Mouse (Mus musculus) ES-Bruce4 (cell line): Measurements from ENCODE around the gene Bpgm. TPM values are rescaled to one million over a fixed set of nuclear protein-coding genes. Genes with fewer than 3 reads are reported as not detected.

Source experiments
- H3K27ac ChIP-seq: 2 replicates; pipeline ENCODE4 v1.5.1; 2012; ENCODE audit warnings: low read length, inconsistent platforms; ENCODE audit not compliant: insufficient read depth
- H3K27me3 ChIP-seq: 2 replicates; pipeline ENCODE4 v1.6.1; 2012; ENCODE audit warnings: mild to moderate bottlenecking, low read length, inconsistent platforms; ENCODE audit not compliant: control insufficient read depth, poor library complexity, insufficient read depth, severe bottlenecking
- H3K36me3 ChIP-seq: 2 replicates; pipeline ENCODE4 v1.6.1; 2012; ENCODE audit warnings: inconsistent platforms, mild to moderate bottlenecking, low read length, moderate library complexity; ENCODE audit not compliant: control insufficient read depth, poor library complexity, insufficient read depth, severe bottlenecking
- H3K4me1 ChIP-seq: one replicate; pipeline ENCODE4 v1.8.1; 2011; ENCODE audit warnings: low read length; ENCODE audit not compliant: control insufficient read depth, insufficient read depth
- H3K4me3 ChIP-seq: 2 replicates; pipeline ENCODE4 v1.5.1; 2011; ENCODE audit warnings: low read depth, mild to moderate bottlenecking, low read length
- H3K9ac ChIP-seq: 2 replicates; pipeline ENCODE4 v1.6.1; 2012; ENCODE audit warnings: low read depth, mild to moderate bottlenecking, inconsistent platforms; ENCODE audit not compliant: poor library complexity, severe bottlenecking
- H3K9me3 ChIP-seq: replicated peaks from 2 replicates; pipeline ENCODE4 v1.6.1; 2012; ENCODE audit warnings: mild to moderate bottlenecking, low read length, inconsistent platforms; ENCODE audit not compliant: control insufficient read depth, poor library complexity, insufficient read depth, severe bottlenecking
- CTCF ChIP-seq: IDR thresholded peaks from one replicate; pipeline ENCODE4 v1.8.1; 2011; ENCODE audit warnings: low read depth, low read length
- EP300 ChIP-seq: IDR thresholded peaks from 2 replicates; pipeline ENCODE4 v1.6.1; 2011; ENCODE audit warnings: low read depth, low read length; ENCODE audit not compliant: insufficient read depth
- POLR2A ChIP-seq: IDR thresholded peaks from one replicate; pipeline ENCODE4 v1.8.1; 2011; ENCODE audit warnings: low read length; ENCODE audit not compliant: insufficient read depth
- polyA plus RNA-seq: library from polyadenylated mRNA; stranded (reverse); fragments of >200 nt; gene quantifications from 2 replicates; pipeline ENCODE4 v1.2.4, GENCODE M21; 2011; ENCODE audit warnings: low read depth; ENCODE audit not compliant: missing spikeins, insufficient read depth, insufficient read length

Bpgm gene
- polyA plus RNA-seq, 1 experiment: 24.0 TPM

GRCm38 (mm10) chr6:34495140-34495551 lies 19.1 kb downstream of the Bpgm start:
- H3K36me3 ChIP-seq: no peaks in the 10 kb centered on the region
- H3K9ac ChIP-seq: no peak overlapping the region
- no peaks in the 10 kb centered on the region for H3K9me3 ChIP-seq
- TF ChIP-seq POLR2A (no peak), EP300 (no peak), CTCF (no peak)
- H3K4me3 ChIP-seq: no peak overlapping the region
- H3K27me3 ChIP-seq: no peaks in the 10 kb centered on the region
- no peak overlapping the region for H3K27ac ChIP-seq
- no peaks in the 10 kb centered on the region for H3K4me1 ChIP-seq

DNA sequence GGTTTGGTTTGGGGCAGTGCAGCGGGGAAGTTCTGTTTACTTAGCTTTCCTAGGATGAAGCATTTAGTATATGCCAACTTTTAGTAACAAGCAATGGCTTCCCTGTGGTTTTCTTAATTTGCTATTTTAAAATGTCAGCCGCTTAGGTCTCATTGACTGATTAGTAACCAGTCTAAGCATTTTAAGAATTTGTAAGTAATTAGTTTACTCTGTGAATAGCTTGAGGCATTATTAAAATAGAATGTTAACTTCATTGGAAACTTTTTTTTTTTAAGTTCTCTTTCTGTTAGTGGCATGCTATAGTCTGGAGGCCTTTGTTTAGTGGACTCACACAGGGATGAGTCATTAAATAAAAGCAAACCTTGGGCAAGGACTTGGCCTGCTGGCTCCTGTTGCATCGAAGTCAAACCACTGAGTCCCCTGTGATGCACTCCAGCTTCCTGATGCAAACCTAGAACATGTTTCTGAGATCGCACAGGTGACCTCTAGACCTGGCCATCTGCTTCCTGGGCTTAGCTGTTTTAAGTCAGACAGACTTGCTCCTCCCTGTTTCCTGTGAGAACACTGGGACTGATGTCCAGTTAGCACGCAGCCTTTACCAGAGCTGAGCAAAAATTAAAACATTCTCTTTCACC lies 22.1 kb downstream of the Bpgm start:
- Histone ChIP-seq H3K4me3 (no peak overlapping the region), H3K36me3 (no peaks in the 10 kb centered on the region), H3K27me3 (no peaks in the 10 kb centered on the region), H3K4me1 (no peaks in the 10 kb centered on the region), H3K9me3 (no peaks in the 10 kb centered on the region), H3K9ac (no peak overlapping the region), H3K27ac (no peak overlapping the region)
- TF ChIP-seq CTCF (no peak), EP300 (no peak)

- no peak overlapping the region for H3K4me3 ChIP-seq
- no peaks in the 10 kb centered on the region for H3K36me3 ChIP-seq
- no peaks in the 10 kb centered on the region for H3K27me3 ChIP-seq
- no peaks in the 10 kb centered on the region for H3K4me1 ChIP-seq
- no peak overlapping the region for H3K27ac ChIP-seq
- no peaks in the 10 kb centered on the region for H3K9me3 ChIP-seq
- H3K9ac ChIP-seq: no peak overlapping the region
- no peak for TF ChIP-seq EP300
- TF ChIP-seq CTCF: no peak
- no peak for TF ChIP-seq POLR2A
These were observed 26.3 kb downstream of the Bpgm start for GRCm38 (mm10) chr6:34502291-34502690.

DNA sequence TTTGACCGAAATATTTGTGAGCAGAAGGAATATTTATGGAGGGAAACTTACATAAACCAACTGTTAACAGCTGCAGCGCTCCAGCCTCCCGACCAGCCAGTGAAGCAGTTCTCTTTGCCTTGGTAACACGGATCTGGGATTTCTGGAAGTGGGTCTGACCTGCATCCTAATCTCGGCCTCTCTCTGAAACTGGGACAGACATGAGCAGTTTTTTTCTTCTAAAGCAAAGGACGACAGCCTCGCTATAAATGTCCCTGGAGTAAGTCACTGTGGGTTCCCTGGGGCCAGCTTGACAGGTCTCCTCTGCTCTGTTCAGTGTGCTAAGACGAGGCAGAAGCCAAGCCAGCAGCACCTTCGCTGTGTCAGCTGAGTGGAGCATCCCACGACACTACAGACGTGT lies 29.9 kb downstream of the Bpgm start:
- no peak overlapping the region for H3K27ac ChIP-seq
- H3K9me3 ChIP-seq: no peaks in the 10 kb centered on the region
- H3K27me3 ChIP-seq: no peaks in the 10 kb centered on the region
- no peak overlapping the region for H3K4me3 ChIP-seq
- H3K4me1 ChIP-seq: no peaks in the 10 kb centered on the region
- no peak overlapping the region for H3K9ac ChIP-seq
- no peak for TF ChIP-seq CTCF
- TF ChIP-seq POLR2A: no peak
- no peak for TF ChIP-seq EP300
- no peaks in the 10 kb centered on the region for H3K36me3 ChIP-seq

DNA sequence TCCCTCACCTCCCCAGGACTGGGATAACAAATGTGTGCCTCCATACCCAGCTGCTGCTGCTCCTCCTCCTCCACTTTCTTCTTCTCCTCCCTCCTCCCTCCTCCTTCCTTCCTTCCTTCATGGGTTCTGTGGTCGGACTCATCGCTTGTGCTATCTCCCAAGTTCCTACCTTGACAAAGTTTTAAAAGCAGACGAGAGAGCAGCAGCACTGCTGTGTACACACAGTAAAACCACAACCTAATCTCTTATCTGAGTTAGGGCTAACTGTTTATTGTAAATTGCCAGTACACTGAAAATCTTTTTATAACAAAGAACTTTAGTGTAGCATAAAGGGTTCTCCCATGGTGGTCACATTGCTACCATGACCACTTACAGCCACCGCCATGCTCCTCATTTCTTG lies 31.6 kb downstream of the Bpgm start:
- H3K4me3 ChIP-seq: no peak overlapping the region
- TF ChIP-seq POLR2A (no peak), EP300 (no peak), CTCF (no peak)

GRCm38 (mm10) chr6:34508016-34508415 lies 32.0 kb downstream of the Bpgm start:
- H3K36me3 ChIP-seq: no peaks in the 10 kb centered on the region
- H3K4me1 ChIP-seq: no peaks in the 10 kb centered on the region
- H3K9me3 ChIP-seq: no peaks in the 10 kb centered on the region
- no peak overlapping the region for H3K9ac ChIP-seq
- no peak overlapping the region for H3K4me3 ChIP-seq
- H3K27ac ChIP-seq: no peak overlapping the region
- H3K27me3 ChIP-seq: no peaks in the 10 kb centered on the region
- no peak for TF ChIP-seq CTCF
- no peak for TF ChIP-seq EP300
- TF ChIP-seq POLR2A: no peak

More for the DNA sequence above, 31.6 kb downstream of the Bpgm start:
- Histone ChIP-seq H3K27ac (no peak overlapping the region), H3K9ac (no peak overlapping the region), H3K36me3 (no peaks in the 10 kb centered on the region), H3K9me3 (no peaks in the 10 kb centered on the region), H3K4me1 (no peaks in the 10 kb centered on the region), H3K27me3 (no peaks in the 10 kb centered on the region)
